Mouse (Mus musculus): ENCODE measurements around the gene Trim50. TPM values are rescaled to one million over a fixed set of nuclear protein-coding genes. Genes with fewer than 3 reads are reported as not detected.
A peak's percentile ranks its signal among the peaks of the same experiment; 100 is the strongest.
"Not testable (repeated sequence)": the region's sequence is repeated elsewhere in the genome, so short reads cannot be mapped to it uniquely, and the experiment has no call there.

Gene Trim50
- polyA plus RNA-seq, 1 experiment from 2014 or later = not detected

GRCm38 (mm10) chr5:135369196-135369595 is 16.1 kb downstream of the Trim50 start:
- DNase-seq (ENCODE audit: low spot score) = not testable (repeated sequence)

DNA sequence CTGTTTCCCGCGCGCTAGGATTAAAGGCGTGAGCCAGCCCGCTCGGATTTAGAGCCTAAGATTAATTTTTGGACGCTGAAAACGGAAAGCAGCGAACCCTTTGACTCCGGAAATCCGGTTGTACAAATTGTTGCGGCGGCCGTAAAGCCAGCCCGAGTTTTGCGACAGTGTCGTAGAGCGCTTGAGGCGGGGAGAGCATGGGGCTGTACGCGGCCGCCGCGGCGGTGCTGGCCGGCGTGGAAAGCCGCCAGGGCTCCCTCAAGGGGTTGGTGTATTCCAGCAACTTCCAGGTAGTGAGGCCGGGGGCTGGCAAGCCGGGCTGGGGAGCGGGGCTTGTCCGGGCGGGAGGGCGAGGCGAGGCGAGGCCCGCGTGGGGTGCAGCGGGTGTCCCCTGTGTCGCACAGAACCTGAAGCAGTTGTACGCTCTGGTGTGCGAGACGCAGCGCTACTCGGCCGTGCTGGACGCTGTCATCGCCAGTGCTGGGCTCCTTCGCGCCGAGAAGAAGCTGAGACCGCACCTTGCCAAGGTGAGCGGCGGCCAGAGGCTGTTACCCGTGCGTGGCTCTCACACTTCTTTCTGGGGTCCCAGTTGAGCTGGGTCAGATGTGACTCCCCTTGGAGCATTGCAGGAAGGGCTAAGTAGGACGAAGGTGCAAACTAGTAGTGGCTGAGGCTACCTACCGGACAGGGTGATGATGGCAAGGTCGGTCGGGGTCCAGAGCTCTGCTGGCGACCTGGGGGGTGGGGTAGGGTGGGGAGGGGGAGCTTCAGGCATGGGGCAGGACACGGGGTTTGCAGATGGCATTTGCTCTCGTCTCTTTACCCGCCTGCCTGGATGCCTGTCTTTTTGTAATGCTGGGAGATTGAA is 16.9 kb downstream of the Trim50 start, which contains the start of gene Nsun5:
Gene Nsun5 (plus strand): TSS at position 167 of the 868 bp plus-strand sequence.
- DNase-seq (ENCODE audit: low spot score) = peak; percentile 97

DNA sequence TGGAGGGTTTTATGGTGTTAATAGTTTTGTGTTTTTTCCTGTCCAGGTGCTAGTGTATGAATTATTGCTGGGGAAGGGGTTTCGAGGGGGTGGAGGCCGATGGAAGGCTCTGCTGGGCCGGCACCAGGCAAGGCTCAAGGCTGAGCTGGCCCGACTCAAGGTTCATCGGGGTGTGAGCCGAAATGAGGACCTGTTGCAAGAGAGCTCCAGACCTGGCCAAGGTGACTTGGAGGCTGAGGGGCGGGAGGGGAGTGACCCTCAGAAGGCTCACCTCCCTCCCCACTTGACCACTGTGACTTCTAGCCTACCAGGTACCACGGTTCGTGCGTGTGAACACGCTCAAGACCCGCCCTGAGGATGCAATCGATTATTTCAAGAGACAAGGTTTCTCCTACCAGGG is 18.1 kb downstream of the Trim50 start:
- DNase-seq (ENCODE audit: low spot score) = no peak

DNA sequence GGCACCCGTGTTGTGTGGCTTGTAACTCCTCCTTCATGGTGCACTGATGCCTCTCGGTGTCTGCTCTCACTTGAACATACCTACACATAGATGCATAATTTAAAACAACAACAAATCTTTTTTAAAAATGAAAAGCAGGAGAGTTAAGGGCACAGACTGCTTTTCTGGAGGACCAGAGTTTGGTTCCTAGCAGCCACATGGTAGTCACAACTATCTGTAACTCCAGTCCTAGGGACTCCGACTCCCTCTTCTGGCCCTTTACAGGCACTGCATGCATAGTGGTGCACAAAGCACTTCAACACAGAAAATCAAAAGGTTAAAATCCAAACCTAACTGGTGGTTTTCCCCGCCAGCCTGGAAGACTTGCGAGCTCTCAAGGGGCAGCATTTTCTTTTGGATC is 20.5 kb downstream of the Trim50 start:
- no peak for DNase-seq (ENCODE audit: low spot score)

- no peak for DNase-seq (ENCODE audit: low spot score)
Measured at GRCm38 (mm10) chr5:135375167-135375566, 22.1 kb downstream of the Trim50 start.

GRCm38 (mm10) chr5:135376341-135376740 is 23.2 kb downstream of the Trim50 start:
- no peak for DNase-seq (ENCODE audit: low spot score)

DNA sequence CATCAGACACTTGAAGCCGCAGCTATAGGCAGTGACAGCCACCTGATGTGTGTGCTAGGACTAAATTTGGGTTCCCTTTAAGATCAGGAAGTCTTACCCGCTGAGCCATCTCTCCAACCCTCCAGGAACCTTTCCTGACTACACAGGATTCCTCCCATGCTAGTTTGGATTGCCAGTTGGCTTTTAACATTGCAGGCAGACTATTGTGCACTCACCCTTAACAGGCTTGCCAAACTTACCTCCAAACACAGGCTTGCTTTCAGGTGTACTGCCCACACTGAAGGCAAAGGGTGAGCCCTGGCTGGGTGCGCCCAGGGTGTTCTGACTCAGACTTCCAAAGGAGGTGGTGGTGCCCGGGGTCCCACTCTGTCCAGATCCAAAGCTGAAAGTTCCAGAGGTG is 27.6 kb downstream of the Trim50 start:
- DNase-seq (ENCODE audit: low spot score) = no peak

- no peak for DNase-seq (ENCODE audit: low spot score)
Measured at GRCm38 (mm10) chr5:135381356-135381925, 28.3 kb downstream of the Trim50 start.

GRCm38 (mm10) chr5:135382746-135383145 is 29.7 kb downstream of the Trim50 start:
- DNase-seq (ENCODE audit: low spot score) = no peak

DNA sequence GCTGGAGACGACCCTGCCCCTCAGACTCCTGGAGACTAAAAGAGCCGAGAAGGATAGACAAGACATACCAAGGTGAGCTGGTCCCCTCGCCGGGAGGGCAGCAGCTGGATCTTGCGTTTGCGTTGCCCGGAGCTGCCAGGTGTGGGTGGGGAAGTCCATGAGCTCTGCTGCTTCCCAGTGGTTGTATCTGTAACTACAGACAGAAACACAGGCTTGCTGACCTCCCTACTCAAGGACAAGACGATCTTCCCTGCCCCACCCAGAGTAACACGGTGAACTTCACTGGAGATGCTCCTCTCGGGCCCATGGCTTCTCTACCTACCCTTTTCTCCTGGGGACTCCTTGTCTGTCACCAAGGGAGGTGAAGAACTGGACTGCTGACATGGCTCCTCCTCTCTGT is 30.7 kb downstream of the Trim50 start:
- no peak for DNase-seq (ENCODE audit: low spot score)

GRCm38 (mm10) chr5:135394004-135394823 is 41.1 kb downstream of the Trim50 start, which contains the start of gene Pom121:
Gene Pom121, minus strand, starts transcription at chr5:135394546.
- peak; percentile 91 for DNase-seq (ENCODE audit: low spot score)

DNA sequence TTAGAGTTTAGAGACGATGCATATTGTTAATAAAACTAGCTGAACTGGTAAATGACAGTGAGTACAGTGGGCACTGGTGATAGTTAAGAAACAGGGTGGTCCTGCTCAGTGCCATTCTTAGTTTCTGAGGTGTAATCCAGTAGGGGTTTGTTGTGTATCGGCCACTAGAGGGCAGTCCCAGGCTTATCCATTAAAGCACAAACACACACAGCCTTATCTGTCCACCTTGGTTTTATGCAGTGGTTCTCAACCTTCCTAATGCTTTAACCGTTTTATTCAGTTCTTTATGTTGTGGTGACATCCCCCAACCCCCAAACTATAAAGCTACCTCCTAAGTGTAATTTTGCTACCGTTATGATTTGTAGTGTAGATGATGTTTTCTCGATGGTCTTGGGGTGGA is 42.7 kb downstream of the Trim50 start:
- DNase-seq (ENCODE audit: low spot score) = peak; percentile 44

DNA sequence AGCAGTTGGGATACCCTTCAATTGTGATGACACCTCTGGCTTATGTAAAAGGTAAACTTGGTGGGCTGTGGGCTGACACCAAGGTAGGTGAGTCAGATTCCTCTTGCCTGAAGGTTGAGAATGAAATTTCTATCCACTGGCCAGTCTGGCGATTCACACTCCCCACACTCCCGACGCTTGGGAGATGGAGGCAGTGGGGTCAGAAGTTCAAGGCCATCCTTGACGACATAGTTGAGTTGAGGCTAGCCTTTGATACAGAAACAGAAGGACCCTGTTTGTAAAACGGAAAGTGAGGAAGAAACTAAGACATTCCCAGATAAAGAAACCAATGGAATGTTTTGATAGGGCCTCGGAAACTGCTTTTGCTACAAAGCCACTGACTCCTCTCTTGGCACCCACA is 46.3 kb downstream of the Trim50 start:
- DNase-seq (ENCODE audit: low spot score) = no peak

DNA sequence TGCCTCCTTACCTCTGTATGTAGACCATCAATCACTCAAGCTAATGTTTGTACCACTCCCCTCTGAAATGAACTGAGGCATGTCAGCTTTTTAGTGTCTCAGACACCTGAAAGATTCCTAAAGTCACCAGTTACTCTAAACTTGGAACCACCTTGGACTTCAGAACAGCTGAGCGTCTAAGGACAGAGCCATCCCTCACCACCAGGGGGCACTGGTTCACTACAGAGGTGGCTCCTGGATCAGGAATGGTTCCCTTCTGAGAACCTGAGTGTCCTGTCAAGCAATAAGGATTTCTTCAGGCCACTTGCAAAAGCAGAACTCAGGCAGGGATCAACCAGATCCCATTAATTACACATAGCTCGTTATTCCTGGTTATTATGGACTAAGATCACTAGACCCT is 47.1 kb downstream of the Trim50 start:
- peak; percentile 71 for DNase-seq (ENCODE audit: low spot score)

DNA sequence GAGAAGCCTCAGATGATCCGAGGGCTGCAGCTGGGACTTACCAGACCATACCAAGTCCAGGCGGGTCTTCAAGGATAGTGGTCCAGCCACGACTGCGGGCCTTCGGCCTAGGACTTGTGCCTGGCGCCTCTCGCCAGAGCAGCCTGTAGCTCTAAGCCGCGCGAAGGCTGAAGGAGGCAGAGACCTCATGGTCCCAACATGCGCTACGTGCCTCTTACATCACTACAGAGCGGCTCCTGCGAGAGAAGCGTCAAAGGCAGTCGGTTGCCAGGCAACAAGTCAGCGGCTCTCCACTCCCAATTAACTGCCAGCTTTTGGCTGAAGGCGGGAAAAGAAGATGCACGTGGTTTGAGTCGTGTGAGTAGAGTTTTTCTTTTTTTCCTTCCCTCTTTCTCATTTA is 51.5 kb downstream of the Trim50 start:
- no peak for DNase-seq (ENCODE audit: low spot score)

DNA sequence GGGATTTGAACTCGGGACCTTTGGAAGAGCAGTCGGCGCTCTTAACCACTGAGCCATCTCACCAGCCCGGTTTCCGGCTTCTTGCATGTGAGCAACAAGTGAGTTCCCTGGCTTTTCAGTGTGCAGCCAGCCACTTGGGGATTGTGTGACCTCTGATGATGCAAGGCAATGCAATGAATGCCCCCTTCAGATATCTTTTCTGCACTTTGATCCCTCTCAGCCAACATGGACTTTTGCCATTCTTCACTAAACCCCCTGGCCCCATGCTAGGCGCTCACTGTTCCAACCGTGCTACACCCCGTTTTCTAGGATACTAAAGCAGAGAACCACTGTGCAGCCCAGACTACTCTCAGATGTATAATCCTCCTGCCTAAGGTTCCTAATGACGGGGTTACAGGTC is 52.3 kb downstream of the Trim50 start:
- DNase-seq (ENCODE audit: low spot score) = no peak

DNA sequence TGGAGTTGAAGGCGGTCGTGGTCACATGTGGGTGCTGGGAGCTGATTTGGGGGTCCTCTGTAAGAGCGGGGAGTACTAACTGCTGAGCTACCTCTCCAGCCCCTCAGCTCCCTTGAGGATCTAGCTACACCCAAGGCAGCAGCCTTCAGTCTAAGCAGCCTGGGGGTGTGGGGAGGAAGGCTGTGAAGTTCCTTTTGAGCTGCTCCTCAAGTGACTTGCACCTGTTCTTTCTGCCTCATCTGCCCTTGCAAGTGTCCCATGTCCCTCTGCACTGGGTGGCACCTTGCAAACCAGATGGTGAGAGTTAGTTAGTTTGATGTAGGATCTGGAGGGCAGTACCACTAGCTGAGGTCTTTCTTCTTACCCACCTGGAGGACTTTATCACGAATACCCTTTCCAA is 55.0 kb downstream of the Trim50 start:
- peak; percentile 48 for DNase-seq (ENCODE audit: low spot score)

DNA sequence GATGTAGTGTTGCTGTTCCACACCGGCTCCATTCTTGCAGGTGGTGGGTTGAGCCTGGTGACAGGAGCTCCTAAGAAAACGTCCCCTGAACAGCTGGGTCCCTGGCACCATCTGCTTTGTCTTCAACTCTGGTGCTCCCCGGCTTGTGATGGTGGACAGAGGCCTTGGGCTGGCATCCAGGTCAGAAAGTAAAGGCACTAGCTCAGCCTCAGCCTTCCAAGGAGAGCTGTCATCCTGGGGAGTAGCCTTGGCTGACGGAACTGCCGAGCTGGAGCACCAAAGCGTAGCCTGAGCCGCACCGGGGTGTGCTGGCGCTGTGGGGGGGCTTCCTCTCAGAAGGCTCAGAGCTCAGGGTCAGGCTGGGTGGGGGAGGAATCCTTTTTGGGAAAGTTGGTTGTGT is 57.2 kb downstream of the Trim50 start:
- DNase-seq (ENCODE audit: low spot score) = no peak
